ENCODE assay signal across 31 mouse cellular contexts in the genomic region with DNA sequence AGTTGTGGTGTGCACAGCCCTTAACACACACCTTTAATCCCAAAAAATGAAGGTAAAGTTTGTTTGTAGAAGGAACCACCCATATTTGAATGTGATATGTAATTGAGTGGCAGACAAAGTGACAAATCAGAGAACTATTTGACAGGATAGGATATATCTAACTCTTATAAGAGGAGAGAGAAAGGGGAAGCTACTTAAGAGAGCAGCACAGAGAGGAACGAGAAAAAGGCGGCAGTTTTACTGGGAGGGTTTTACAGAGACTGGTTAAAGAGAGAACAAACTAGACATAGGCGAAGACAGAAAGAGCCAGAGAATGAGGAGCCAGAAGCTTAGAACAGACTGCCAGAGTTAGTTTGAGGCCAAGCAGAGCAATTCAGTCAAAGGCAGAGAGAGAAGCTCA. TPM values are rescaled to one million over a fixed set of nuclear protein-coding genes. Genes with fewer than 3 reads are reported as not detected.
"Had no signal": no experiment of that assay in that cellular context is flagged by ENCODE, and none has a peak within 500 bp of the region (broad histone marks: within the 10 kb centered on the region; RNA-seq: fewer than 3 reads in every experiment).

No protein-coding gene starts in this region.

- H3K4me2 ChIP-seq: limb, embryonic 12.5 days; limb, embryonic 15.5 days; lung, embryonic 15.5 days; midbrain, embryonic 13.5 days; neural tube, embryonic 12.5 days; neural tube, embryonic 15.5 days had no signal

- H3K4me3 ChIP-seq: limb, embryonic 12.5 days; limb, embryonic 15.5 days; lung, embryonic 15.5 days; midbrain, embryonic 10.5 days; midbrain, embryonic 13.5 days; neural tube, embryonic 12.5 days; neural tube, embryonic 15.5 days had no signal

- H3K36me3 ChIP-seq: limb, embryonic 12.5 days; limb, embryonic 15.5 days; lung, embryonic 15.5 days; midbrain, embryonic 10.5 days; midbrain, embryonic 13.5 days; neural tube, embryonic 12.5 days; neural tube, embryonic 15.5 days had no signal

- ATAC-seq: inflammation-experienced regulatory T-cells, adult 6 months; intestine, embryonic 16.5 days; midbrain, embryonic 13.5 days had no signal

- DNase-seq: kidney, adult 18-20 months; kidney, adult 9 months; kidney, postnatal 14 days; kidney, postnatal 4 days; left cerebral cortex, postnatal 4 days; lung, adult 18-20 months; lung, postnatal 10 days; lung, postnatal 36 days; right cerebral cortex, adult 18-20 months; right cerebral cortex, postnatal 14 days; right cerebral cortex, postnatal 4 days; thymus, adult 2 months; thymus, postnatal 25 days had no signal

- H3K27me3 ChIP-seq: limb, embryonic 12.5 days; limb, embryonic 15.5 days; lung, embryonic 15.5 days; megakaryocyte, embryonic 14.5 days; midbrain, embryonic 13.5 days; neural tube, embryonic 12.5 days; neural tube, embryonic 15.5 days had no signal

- H3K4me1 ChIP-seq: limb, embryonic 12.5 days; lung, embryonic 15.5 days; midbrain, embryonic 10.5 days; midbrain, embryonic 13.5 days; neural tube, embryonic 12.5 days; neural tube, embryonic 15.5 days had no signal

- H3K27ac ChIP-seq: limb, embryonic 12.5 days; limb, embryonic 15.5 days; lung, embryonic 15.5 days; midbrain, embryonic 10.5 days; midbrain, embryonic 13.5 days; neural tube, embryonic 12.5 days; neural tube, embryonic 15.5 days; stomach, postnatal 0 days had no signal

- H3K9ac ChIP-seq: limb, embryonic 12.5 days; limb, embryonic 15.5 days; lung, embryonic 15.5 days; midbrain, embryonic 13.5 days; neural tube, embryonic 12.5 days; neural tube, embryonic 15.5 days had no signal

- H3K9me3 ChIP-seq: limb, embryonic 12.5 days; limb, embryonic 15.5 days; lung, embryonic 15.5 days; midbrain, embryonic 10.5 days; midbrain, embryonic 13.5 days; neural tube, embryonic 12.5 days; neural tube, embryonic 15.5 days had no signal

RNA-seq across cellular contexts. Expression of gene Zc2hc1b, which starts 23.0 kb away (rescaled TPM):
- total RNA-seq: layer of hippocampus, adult 18-20 months; layer of hippocampus, postnatal 14 days; left cerebral cortex, adult 8-10 months; left cerebral cortex, postnatal 14 days; left cerebral cortex, postnatal 4 days; midbrain, postnatal 0 days had no signal
- polyA plus RNA-seq: inflammation-experienced regulatory T-cells, adult 6 months; intestine, embryonic 16.5 days; kidney, embryonic 16.5 days; limb, embryonic 12.5 days; limb, embryonic 15.5 days; lung, embryonic 15.5 days; midbrain, embryonic 10.5 days; midbrain, embryonic 13.5 days; midbrain, postnatal 0 days; neural tube, embryonic 12.5 days; neural tube, embryonic 15.5 days; stomach, embryonic 14.5 days; stomach, postnatal 0 days; thymus, adult 2 months had no signal
